Mouse (Mus musculus) megakaryocyte, embryonic 14.5 days (primary cell): Measurements from ENCODE around the gene Nop16.

Experiments used
- FLI1 ChIP-seq: IDR thresholded peaks from 2 replicates; pipeline ENCODE4 v1.6.1; 2012; ENCODE audit warnings: low read length, inconsistent platforms, mixed read lengths
- GATA1 ChIP-seq: IDR thresholded peaks from 3 replicates; pipeline ENCODE4 v1.6.1; 2012; ENCODE audit warnings: mixed read lengths, low read length, inconsistent platforms, borderline replicate concordance

- TF ChIP-seq GATA1, result no peak
- no peak for TF ChIP-seq FLI1
Observed at GRCm38 (mm10) chr13:54610972-54611754, 21.3 kb upstream of the Nop16 start, which contains the start of gene Cltb.
